Mouse (Mus musculus) olfactory bulb, adult 2 months (tissue): Measurements from ENCODE around the gene Tmem169.

Source experiments
- CTCF ChIP-seq: fragments of 200-500 bp; IDR thresholded peaks from 2 replicates; pipeline ENCODE4 v1.5.1; 2012; ENCODE audit warnings: low read depth, mild to moderate bottlenecking, low read length, moderate library complexity; ENCODE audit not compliant: insufficient read depth
- POLR2A ChIP-seq: fragments of 200-500 bp; IDR thresholded peaks from 2 replicates; pipeline ENCODE4 v1.6.1; 2012; ENCODE audit warnings: mild to moderate bottlenecking, low read depth, low read length, moderate library complexity; ENCODE audit not compliant: insufficient read depth

GRCm38 (mm10) chr1:72336780-72337179, 52.6 kb downstream of the Tmem169 start:
- TF ChIP-seq CTCF = no peak
- TF ChIP-seq POLR2A = no peak
